Mouse (Mus musculus): ENCODE results near the gene Ctnnd2.

Ctnnd2 gene

DNA sequence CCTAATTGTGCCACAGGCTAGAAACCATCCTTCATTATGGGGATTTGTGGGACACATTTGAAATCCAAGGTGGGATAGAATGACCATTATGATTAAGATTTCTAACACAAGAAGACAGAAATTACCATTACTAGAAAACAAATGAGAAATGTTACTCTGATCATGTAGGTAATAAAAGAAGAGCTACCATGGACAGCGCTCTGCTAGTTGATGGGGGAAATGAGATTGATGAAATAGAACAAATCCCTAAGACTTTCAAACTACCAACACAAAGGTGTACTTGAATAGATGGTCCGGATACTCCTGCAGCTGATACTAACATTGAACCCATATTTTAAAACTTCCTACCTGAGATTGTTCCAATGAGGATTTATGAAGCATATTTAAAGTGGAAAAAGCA, 68.5 kb downstream of the Ctnnd2 start:
- in situ Hi-C loops (cut with MboI, MseI) = no loop called here

DNA sequence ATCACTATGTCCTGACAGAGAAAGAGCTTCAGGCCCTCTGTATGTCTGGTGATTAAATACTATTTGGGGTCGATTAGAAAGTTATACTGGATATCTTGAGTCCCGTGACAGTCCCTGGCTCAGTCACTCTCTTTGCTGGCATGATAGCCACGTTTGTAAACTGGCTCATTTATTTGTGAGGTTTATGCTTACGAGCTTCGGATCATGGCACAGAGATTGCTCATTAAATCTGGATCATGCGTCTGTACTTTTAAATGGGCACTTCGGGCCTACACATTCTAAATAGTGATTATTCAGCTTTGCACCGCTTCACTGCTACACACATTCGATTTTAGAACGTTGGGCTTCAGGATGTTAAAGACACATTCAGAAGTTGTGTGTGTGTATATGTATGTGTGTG, 96.4 kb downstream of the Ctnnd2 start:
- in situ Hi-C loops (cut with MboI, MseI) = no loop called here

DNA sequence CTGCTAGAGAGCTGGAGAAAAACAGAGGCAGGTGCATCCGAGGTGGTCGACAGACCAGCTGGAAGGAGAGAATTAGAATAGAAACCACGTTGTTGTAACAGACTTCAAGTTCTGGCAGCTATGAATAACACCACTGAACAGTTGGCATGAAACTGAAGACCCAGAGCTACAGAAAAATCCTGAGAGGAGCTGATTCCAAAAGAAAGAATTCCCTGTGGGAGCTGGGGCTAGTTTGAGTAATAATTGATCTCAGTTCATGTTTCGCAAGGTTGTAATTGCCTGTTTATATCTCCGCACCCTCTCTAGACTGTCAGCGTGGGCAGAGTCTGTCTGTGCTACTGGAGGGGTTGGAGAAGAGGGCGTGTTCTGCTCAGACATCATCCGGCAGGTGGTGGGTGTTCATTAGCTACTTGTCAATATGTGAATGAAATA, 98.8 kb downstream of the Ctnnd2 start:
- in situ Hi-C loops (cut with MboI, MseI) = no loop called here

DNA sequence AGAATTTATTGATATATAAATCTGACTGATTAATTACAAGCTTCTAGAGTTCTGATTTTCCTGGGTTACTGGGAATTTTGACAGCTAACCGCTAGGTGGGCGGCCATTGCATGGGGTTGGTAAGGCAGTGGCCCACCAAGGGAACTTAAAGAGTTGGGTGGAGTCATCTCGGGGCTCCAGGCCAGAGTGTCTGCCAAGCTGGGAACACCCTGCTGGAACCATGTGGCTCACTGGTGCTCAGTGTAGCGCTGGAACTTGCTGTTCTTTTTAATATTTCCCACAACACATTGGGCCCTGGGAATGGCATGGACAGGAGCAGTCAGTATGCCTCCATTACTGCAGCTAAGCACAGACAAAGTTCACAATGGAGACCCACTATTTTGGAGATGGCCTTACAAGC, 99.9 kb downstream of the Ctnnd2 start:
- in situ Hi-C loops (cut with MboI, MseI) = no loop called here

DNA sequence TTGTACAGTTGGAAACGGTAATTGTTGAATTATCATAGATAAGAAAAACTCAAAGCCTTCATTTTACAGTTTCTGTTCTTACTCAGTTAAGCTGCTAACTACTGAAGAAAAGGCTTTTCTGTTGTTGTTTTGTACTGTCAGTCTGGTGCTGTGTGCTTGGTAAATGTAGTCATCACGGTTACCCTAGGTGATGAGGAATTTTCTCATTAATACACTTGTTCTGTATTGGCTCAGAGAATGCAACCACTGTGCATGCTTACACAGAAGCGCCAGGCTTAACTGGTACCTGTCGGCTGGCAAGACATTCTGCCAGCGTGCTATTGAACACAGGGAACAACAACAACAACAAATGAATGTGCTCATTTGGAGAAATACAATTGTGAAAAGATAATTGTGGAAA, 103.3 kb downstream of the Ctnnd2 start:
- in situ Hi-C loops (cut with MboI, MseI) = no loop called here

DNA sequence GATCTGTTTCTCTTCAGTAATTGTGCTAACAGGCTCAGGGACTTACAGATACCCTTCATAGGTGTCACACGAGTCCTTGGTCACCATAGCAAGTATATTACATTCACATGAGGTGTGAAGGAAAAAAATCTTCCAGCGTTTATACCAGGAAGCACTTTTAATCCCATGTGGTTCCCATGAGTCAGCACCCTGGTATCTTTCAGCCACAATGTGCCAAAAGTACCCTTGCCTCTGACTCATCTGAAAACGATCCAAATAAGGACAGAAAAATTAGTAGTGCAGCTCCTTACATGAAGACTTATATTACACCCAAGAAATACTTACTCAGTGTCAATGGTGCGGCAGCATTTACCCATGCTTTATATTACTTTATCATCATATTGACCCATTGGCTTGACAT, 104.3 kb downstream of the Ctnnd2 start:
- in situ Hi-C loops (cut with MboI, MseI) = no loop called here

DNA sequence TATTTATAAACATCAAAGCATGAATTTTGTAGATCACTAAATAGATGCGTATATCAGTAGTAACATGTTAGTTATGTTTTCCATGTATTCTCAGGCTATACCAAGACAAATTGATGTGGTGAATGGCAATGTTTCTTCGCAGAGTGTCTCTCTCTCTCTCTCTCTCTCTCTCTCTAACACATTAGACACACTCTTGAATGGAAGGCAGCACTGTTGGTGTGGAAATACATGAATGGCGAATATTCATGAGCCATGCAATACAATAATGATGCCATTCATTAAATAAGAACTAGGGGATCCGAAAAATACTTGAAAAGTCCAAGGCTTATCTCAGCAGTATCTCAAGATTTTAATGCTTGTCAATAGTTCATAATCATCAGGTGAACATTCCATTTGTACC, 106.2 kb downstream of the Ctnnd2 start:
- in situ Hi-C loops (cut with MboI, MseI) = no loop called here

DNA sequence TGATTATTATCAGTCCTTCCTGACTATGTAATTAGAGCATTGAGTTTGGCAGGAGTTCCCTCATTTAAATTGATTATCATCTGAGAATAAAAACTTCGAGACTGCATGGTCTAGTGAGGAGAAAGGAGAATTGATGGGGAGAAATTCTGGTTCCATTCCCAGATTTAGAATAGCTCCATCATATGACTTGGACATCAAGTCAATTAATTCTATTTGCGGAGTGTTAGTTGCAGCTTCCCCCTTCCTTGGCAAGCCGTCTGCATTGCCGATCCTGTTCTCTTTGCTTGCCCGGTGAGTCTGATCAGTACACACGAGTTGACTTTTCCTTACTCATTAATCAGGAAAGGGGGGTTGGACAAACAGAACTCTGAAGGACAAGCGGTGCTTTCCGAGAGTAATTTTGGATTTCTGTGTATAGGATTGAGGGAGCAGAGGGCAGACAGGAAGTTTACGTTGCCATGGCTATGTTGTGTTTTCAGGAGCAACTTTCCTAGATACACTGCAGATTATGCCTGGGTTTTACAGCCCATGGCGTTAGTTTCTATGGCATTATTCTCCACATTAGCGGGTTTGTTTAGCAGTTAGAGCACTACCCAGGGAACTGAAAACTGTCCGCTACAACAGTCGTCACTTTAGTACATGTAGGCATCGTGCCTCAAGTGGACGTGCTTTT, 113.3 kb downstream of the Ctnnd2 start:
- in situ Hi-C loops (cut with MboI, MseI) = no loop called here

DNA sequence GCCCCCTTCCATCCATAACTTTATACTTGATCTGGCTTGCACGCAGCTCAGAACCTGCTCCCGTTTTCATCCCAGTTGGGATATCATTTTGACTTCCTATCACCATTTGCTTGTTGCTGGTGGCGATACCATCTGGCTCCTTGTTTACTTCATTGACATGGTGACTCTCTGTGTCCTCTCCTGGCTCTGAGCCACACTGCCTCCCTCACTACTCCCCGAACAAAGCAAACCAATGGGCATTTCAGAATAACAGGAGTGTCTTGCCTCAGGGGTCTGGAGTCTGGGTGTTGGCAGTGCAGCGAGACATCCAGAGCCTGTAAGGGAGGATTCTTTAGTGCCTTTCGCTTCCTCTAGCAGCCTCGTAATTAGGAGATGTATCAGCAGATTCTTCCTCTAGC, 113.9 kb downstream of the Ctnnd2 start:
- in situ Hi-C loops (cut with MboI, MseI) = no loop called here

DNA sequence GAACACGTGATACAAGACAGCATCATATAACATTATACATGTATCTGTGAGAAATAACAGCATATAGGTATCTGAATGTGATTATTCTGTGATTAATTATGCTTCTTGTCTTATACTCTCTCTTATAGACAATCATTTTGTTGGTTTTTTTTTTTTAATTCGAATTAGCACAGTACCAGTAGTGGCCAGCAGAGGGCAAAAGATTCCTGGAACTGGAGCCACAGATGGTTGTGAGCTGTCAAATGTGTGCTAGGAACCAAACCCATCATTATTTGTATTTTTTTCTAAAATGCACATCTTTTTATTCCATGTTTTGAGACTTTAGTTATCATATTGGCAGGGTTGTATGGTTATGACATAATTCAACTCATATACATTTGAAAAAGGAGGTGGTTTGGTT, 130.4 kb downstream of the Ctnnd2 start:
- in situ Hi-C loops (cut with MboI, MseI) = no loop called here

DNA sequence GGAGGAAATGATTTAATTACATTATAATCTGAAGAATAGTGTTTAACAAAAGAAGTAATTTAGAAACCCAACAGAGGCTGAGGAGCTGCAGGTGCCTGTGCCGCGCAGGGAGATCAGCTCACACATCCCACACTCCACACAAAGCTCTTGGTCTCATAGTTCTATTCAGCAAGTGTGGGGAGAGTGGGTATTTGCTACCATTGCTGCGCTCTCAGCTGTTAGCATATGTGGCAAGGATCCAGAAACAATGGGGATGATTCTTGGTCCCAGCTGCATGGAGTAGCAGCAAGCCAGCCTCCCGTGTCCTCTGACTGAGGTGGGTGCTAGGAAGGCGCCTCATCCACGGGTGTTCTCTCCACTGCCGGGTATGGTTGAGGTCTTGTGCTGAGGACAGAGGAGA, 134.0 kb downstream of the Ctnnd2 start:
- in situ Hi-C loops (cut with MboI, MseI) = no loop called here

DNA sequence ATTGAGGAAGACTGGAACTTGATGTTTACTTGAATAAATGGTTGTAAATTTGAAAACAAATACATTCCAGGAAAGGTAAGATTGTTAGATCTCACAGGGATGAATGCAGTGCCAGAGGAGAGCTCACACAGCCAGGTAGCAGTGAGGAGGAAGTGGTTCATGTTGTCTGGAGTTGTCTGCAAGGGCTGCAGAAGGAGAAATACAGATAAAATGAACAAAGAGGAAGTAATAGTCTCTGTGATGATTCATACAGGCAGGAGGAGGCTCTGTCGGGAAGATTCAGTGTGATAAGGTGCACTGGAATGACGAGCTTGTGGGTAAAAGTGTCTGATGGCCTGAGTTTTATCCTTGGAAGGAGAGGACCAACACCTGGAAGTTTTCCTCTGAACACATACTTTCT, 150.2 kb downstream of the Ctnnd2 start:
- in situ Hi-C loops (cut with MboI, MseI) = no loop called here

DNA sequence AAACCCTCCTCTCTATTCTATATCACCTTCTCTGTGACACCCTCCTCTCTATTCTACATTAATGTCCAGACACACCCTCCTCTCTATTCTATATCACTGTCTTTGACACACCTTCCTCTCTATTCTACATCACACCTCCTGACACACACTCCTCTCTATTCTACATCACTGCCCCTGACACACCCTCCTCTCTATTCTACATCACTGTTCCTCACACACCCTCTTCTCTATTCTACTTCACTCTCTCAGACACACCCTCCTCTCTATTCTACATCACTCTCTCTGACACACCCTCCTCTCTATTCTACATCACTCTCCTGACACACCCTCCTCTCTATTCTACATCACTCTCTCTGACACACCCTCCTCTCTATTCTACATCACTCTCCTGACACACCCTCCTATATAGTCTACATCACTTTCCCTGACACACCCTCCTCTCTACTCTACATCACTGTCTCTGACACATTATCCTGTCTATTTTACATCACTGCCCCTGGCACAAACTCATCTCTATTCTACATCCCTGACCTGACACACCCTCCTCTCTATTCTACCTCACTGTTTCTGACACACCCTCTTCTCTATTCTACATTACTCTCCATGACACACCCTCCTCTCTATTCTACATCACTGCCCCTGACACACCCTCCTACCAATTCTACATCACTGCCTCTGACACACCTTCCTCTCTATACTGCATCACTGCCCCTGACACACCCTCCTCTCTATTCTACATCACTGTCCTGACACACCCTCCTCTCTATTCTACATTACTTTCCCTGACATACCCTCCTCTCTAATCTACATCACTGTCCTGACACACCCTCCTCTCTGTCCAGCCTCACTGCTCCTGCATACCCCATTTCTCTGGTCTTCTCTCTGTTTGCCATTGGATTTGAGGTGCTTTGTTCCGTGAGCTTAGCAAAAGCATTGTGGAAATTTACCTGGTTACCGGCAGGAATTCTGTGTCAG, 161.2 kb downstream of the Ctnnd2 start:
- in situ Hi-C loops (cut with MboI, MseI) = no loop called here

DNA sequence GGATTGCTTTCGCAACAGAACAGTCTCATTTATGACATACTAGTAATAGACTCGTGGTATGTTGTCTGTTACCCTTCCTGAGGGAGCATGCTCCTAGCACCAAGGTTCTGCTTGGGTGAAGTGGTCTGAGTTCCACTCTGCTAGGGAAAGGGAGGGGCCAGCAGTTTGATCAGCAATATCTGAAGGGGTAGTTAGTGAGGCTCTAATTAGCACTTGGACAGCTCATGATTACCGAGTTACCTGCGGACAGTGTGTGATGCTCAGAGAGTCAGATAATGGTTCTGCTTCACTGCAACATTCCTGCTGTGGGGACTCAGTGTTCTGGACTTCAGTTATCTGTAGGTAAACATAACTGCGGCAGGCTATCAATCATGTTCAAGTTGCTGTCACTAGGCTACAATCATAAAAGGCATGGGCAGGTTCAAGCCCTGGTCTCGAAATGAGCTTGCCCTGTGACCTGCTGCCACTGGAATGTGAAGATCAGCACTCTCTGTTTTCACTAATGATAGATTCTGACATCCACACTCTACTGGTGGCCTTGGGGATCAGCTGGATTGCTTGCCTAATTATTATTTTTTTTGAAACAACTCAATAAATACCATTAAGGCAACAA, 166.3 kb downstream of the Ctnnd2 start:
- in situ Hi-C loops (cut with MboI, MseI) = no loop called here

DNA sequence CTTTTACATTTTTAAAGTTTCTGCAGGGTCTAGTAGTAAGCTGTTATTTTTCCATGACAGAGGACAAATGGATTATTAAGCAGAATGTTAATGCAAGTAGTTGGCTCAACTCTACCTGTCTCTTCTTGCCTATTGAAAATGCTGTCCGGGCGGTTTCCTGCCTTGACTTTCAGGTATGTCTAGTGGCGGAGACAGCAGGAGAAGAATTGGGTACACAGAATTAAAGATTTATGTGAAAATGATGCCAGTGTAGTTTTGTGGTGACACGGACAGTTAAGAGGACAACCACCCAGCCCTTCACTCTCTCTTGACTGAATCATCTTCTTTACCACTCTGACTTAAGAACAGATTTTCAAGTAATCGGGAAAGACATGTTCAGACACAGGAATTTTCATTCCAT, 173.4 kb downstream of the Ctnnd2 start:
- in situ Hi-C loops (cut with MboI, MseI) = no loop called here

DNA sequence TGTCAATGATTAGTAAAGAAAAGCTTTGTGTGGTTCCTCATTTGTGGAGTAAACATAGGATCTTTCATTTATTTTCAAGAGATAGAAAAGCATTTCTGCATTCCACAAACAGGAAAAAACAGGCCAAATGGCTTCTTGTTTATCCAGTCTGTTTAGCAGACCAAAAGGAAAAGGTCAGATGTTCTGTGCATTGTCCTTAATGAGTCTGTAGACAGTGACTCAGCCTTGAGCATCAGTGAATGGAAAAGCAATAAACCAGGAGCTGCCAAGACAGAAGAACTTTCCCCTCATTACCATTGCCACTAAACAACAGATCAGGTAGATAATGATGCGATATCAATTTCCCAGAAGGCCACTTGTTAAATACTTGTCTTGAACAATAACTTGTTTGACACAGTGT, 192.1 kb downstream of the Ctnnd2 start:
- in situ Hi-C loops (cut with MboI, MseI) = no loop called here

DNA sequence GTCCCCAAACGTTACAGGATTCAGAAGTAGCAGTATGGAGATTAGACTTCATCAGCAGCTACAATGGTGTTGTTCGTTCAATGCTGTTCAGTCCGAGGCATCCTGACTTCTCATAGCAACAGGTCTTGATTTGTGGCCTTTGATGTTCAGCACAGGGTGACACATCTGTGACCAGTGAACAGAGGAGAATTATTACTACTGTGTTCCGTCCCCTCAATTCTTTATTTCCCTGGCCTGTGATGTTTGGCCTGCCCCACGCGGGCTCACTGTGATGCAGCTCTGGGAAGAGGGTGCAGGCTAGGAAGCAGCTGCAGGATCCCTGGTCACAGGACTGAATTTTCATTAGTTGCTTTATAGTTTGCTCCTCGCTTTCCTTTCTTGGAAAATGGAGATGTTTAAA, 197.6 kb downstream of the Ctnnd2 start:
- in situ Hi-C loops (cut with MboI, MseI) = no loop called here

DNA sequence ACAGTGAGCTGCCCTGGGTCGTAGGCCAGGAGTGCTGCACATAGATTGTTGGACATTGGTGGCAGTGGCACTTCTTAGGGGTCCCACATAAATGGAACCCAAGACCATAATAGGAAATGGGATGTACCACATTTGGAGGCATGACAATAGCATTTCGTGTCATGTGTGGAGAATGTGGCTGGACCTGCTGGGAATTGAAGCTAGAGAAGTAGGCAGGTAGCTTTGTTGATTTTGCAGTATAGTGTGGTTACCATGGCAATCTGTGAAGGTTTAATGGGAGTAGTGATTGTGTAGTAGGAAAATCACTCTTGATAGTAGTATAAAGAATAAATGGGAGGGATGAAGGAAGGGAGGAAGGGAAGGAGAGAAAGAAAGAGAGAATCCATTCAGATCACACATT, 198.8 kb downstream of the Ctnnd2 start:
- in situ Hi-C loops (cut with MboI, MseI) = no loop called here

DNA sequence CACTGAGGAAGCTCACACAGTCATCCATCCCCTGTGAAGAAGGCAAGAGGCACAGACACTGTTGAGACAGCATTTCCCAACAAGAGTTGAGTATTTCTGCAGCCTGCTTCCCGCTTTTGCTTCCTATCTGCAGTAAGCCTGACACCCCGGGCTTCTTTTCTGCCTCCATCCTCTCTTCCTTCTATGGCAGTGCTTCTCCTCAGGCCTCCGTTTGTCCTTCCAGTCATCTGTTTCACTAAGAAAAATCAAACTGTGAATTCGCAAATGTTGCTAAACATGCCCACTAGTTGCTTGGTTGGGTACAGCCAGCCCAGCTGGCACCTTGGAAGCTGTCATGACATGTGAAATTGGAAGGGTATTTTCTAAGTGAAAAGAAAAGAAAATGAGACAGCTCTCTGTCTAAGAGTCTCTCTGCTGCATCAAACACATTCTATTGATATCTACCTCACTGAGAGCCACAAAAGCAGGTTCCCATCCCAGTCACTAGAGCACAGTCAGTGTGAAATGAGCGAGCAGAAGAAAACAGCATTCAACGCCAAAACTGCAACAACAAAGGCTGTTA, 201.3 kb downstream of the Ctnnd2 start:
- in situ Hi-C loops (cut with MboI, MseI) = no loop called here

DNA sequence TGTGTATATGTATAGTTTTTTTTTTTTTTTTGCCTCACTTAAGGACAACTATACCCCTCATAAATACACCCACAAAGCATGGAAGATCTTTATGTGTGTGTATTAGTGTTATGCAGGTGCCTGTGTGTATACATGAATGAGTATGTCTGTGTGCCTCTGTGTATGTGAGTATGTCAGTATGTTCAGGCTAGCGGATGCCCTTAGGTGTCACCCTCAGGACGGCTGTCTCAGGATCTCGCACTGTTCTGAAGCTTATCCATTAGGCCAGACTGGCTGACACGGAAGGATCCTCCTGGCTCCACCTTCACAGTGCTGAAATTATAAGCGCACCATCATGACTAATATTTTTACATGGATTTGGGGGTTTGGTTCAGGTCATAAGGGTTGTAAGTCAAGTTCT, 202.5 kb downstream of the Ctnnd2 start:
- in situ Hi-C loops (cut with MboI, MseI) = no loop called here

DNA sequence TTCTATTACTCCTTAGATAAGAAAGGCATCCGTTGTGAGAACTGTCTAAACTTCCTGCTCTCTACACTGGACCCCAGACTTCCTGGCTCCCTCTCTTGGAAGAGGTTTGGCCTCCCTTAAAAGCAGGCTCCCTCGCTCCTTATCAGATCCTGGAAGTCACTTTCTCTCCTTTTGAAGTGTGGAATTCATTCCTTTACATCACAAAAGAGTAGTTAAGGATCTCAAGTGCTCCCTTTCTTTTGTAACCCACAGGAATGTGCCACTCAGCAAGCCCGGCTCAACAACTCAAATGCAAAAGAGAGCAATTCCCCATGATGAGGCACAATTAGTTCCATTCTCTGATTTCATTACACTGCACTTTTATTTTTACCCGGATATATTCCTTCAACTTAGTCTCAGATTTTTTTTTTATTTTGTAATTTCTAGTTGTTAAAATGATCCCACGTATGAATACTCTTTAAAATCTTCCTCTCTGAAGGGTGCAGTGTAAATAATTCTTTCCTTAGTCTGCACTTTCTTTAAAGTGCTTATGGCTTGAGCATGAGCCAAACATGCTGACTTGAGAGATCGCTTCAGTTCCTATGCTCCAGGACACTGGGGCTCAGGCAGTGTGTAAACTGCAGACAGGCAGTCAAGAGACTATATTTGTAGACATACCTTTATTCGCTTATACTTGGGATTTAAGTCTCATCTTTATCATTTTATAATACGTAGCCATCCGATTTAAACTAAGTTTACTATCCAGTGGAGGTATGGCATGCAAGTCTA, 210.9 kb downstream of the Ctnnd2 start:
- in situ Hi-C loops (cut with MboI, MseI) = loop anchor here (10.0 kb wide), 1 partner anchor 658 kb away; no protein-coding TSS in a partner anchor
